Mouse (Mus musculus) spleen, embryonic (tissue): ENCODE data around the gene Inpp5a.

Experiments used
- CTCF ChIA-PET: fragments of 350-600 bp; sonication (Branson Sonifier 250); formaldehyde crosslinking; loops from one replicate; lab custom pipeline; 2022; lab: Charles Lee

The Inpp5a gene

GRCm38 (mm10) chr7:139576064-139576686, 187.3 kb downstream of the Inpp5a start:
- CTCF ChIA-PET, result no interaction called here

DNA sequence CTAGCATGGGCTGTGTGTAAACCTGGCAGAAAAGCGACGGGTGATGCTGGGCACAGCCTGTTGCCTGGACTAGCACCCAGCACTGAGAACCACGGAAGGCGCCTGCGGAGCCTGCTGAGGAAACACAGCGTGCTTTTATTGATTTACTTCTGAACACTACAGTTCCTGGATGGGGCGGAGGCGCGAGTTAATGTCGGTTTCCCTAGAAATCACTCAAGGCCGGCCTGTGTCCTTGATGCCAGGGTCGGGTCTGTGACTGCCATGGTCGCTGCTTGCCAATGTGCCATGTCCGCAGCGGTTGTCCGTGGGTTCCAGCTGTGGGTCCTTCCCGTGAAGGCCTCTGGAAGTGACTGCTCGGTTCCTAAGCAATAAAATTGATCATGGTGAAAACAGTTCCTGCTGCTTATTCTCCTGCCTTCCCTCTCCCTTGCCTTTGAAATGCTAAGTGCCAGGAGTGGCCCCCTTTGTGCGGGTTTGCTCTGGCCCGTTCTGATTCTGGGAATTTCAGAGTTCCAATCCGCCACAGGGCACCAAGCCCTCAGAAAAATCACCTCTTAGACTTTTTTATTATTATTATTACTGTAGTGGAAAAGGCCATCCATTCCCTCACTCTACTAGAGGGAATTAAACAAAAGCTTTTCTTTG, 190.5 kb downstream of the Inpp5a start:
- CTCF ChIA-PET, result interaction anchor here (0.6 kb wide), 1 partner anchor 9 kb away, joined by 3 read pairs; no protein-coding TSS in a partner anchor

DNA sequence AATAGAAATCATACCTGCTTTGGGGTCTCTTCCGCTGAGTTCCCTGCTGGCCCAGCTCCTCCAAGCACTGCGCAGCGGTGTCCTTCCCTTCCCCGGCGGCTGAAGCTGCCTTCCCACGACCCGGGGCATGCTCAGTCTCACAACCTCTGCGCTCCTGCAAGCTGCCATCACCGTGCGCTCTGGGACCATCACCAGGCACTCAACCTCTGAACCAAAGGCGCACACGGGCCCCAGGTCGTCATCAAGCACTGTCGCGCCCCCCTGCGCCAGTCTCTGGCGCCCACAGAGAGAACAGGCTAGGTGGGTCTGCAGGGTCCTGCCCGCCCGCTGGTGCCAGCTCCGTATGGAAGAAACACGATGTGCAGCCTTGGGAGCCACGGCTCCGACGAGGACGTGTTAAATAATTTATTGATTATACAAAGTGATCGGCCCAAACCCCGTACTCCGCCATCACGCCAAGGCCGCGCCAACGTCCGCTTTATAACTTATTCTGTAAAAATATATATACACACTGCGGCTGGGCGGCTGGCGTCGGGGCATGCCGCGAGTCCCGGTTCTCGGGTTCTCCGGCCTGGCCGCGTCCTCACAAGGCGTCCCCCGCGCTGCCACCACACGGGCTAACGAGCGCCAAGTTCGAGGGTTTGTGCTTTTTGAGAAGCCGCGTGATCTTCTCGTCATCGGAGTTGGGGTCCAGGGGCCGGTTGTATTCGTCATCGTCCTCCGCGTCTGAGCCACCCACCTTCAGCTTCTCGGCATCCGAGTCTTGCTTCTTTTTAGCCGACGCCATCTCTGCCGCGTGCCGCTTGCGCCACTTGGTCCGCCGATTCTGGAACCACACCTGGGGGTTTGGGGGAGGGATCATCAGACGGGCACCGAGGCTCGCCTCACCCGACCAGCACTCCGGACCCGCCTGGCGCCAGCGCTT, 192.2 kb downstream of the Inpp5a start:
- CTCF ChIA-PET, result no interaction called here

- CTCF ChIA-PET, result no interaction called here
These were observed 193.1 kb downstream of the Inpp5a start for GRCm38 (mm10) chr7:139581801-139582571.

DNA sequence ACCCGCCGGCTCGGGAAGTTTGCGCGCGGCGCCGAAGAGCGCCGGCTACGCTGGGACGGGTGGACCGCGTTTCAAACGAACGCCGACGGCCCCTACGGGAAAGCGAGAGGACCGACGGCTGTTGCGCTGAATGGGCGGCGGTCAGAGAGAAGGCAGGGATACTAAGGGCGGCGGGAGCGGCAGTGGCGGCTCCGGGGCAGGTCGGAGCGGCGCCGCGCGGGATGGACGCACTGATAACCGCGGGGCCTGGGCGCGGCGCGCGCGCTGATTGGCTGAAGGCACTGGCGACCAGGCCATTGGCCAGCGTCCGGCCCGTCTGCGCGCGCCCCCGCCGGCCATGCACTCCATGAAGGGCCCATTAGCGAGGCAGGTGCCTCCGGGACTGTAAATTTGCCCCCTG, 193.7 kb downstream of the Inpp5a start, which contains the start of gene Nkx6-2:
Gene Nkx6-2 (minus strand): TSS at position 203 of the 400 bp plus-strand sequence.
- CTCF ChIA-PET, result no interaction called here

DNA sequence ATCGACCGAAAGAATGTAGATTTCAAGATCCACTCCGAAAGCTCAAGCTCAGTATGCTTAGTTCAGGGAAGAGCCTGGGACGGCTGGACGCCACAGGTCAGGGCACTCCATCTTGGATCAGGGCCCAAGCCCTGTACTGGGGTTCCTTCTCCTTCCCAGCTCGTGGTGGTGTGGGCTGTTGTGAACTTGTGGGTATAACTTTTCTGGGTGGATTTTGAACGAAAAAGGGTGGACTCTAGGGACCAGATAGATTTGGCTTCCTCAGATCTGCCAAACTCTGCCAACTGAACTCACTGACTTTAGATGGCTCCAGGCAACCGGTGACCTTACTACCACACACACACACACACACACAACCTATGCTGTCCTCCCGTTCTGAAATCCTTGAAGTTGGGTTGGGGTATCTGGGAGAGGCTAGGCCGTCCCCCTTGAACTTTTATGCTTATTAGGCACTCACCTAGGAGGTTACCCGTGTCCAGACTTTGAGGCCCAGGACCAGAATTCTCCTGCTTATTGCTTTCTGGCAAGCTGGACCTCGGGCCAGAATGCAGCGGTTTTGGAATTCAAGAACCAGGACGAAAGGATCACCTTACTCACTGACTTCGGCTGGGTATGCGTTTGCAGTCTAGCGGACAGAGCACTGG, 194.3 kb downstream of the Inpp5a start:
- CTCF ChIA-PET, result no interaction called here

DNA sequence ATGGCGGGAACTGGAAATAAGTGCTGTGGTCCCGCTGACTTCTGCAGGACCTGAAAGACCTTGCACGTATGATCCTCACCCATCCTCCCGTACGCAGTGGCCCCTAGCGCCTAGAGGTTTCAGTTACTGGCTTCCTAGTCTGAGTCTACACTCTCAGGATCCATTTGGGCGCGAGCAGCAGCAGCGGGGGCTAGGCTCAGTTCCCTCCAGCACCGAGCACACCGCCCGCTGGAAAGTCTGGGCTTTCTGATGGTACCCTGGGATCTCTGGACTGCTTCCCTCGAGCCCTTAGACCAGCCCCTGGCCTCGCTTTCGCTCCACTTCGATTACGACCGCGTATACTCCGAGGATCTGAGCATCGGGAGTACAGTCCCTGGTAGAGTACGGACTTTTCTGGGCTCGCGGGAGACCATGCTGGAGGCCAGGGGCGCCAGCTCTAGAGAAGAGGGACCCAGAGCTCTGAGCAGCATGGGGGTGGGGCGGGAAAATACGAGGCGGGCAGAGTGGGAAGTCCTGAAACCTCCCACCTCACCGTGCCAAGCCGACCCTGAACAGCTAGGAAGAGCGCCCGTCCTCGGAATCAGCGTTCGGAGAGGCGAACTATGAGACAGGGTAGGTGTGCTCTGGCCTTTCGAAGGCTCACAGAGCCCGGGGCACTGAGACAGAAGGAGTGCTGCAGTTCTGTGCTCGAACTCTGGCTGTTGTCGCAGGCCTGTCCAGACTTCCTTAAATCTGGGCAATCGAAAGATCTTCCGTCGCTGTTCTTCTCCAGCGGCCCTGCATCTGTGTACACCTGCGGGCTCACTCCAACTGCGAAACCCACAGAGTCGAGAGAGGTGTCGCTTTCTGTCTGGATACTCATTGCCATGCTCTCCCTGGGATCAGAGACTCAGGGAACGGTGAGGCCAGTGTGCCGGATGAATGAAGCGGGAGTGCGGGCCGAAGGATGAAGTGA, 195.6 kb downstream of the Inpp5a start:
- CTCF ChIA-PET, result no interaction called here

DNA sequence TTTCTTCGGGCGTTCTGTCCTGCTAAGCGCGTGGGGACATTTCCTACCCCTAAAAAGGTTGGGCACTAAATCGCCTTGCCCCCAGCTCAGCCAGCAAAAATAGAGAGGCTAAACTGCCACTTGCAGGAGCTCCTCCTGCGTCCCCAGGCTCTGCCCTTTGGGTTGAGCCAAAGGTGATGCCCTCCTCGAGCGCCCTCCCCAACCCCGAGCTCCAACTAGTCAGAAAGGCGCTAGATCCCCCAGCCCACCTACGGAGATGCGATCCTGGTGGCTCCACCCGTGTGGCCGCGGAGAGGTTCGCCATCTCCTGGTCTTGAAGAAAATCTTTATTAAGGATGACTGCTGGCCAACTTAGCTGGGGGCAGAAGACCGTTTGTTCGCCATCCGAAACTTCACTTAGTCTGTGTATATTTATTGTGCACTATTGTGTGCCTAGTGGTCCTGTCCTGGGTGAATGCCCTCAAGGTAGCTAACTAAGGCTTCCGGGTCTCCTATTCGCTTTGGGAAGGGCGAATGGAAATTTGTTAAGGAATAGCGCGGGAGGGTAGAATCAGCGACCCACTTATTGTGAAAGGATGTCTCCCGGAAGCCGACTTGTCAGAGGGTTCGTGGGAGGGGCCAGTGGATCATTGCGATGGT, 196.4 kb downstream of the Inpp5a start:
- CTCF ChIA-PET, result no interaction called here

- CTCF ChIA-PET, result interaction anchor here (0.6 kb wide), 1 partner anchor 9 kb away, joined by 3 read pairs; no protein-coding TSS in a partner anchor
These were observed 199.0 kb downstream of the Inpp5a start for GRCm38 (mm10) chr7:139587919-139588318.

- CTCF ChIA-PET, result interaction anchor here (0.5 to 0.7 kb wide), 2 partner anchors 407 to 574 kb away, joined by 3 read pairs; no protein-coding TSS in a partner anchor
These were observed 201.4 kb downstream of the Inpp5a start for GRCm38 (mm10) chr7:139590302-139590701.

DNA sequence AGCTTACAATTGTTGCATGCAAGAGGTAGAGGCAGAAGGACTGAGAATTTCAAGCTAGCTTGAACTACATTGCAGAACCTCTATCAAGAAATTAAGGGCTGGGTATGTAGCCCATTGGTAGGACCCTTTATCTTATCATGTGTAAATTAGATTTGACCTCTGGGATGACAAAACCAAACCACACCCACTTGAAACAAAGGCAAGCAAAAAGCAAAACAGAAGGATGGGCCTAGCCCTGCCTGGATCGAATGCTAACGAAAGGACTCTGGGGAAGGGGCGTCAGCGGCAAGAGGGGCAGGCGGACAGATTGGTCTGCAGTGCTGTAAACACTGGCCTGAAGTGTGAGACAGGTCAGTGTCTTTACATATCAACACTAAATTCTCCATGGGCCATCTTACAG, 202.4 kb downstream of the Inpp5a start:
- CTCF ChIA-PET, result no interaction called here

- CTCF ChIA-PET, result no interaction called here
These were observed 206.4 kb downstream of the Inpp5a start for GRCm38 (mm10) chr7:139595311-139595710.

GRCm38 (mm10) chr7:139595862-139596261, 207.0 kb downstream of the Inpp5a start:
- CTCF ChIA-PET, result no interaction called here

DNA sequence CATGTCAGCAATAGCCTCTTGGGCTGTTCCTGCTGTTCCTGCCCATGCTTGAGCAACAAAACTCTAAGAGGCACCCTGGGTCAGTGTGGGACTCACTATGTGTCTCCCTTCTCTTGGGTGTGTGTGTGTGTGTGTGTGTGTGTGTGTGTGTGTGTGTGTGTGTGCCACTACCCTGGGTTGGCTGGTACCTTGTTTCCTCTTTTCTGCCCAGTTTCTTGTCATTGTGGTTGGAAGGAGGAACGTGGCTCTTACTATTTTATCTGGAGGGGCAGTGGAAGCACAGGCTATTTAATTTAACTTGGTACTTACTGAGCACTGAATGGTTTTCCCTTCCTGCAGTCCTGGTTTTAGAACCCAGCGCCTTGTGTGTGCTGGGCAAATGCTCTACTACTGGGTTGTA, 221.4 kb downstream of the Inpp5a start:
- CTCF ChIA-PET, result no interaction called here

DNA sequence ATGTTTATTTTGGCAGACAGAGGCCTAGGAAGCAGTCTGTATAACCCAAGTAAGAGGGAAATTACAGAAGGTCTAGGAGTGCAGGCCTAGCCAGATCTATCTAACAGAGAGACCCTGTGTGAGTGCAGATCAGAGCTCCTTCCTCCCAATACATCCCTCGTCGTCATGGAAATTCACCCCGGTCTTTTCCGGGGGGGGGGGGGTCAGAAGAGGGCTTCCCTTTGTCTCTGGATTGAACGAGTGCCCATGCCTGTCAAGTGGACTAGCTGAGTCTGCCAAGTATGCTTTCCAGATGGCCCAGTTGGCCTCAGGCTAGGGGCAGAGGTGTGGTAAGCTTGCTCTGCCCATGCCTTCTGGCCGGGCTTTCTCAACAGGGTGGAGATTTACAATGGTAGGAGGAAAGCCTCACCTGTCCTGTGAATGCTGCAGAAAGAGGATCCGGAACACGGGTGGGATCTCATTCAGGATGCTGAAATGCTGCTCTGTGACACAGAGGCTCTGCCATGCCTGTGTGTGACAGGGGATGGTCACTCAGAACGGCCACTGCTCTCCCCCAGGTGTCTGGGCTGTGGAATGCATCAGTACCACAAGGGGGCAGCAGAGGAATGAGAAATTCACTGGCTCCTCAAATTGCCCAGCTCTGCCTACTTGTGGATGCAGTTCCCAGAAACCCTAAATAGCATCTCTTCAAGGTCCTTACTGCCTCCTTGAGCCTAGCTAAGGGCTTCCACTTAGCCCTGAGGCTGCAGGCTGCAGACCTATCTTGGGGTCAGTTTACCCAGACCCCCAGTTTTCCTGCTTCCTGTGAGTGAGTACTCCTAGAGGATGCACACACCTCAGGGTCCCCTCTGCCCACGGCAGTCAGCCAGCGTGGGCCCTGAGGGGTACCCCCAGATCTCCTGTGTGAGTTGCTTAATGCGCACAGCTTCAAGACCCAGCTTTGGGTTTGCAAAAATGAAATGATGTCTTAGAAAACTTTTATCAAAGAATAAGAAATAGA, 227.2 kb downstream of the Inpp5a start:
- CTCF ChIA-PET, result interaction anchor here (0.6 kb wide), 1 partner anchor 314 kb away, joined by 3 read pairs; no protein-coding TSS in a partner anchor

- CTCF ChIA-PET, result no interaction called here
These were observed 233.7 kb downstream of the Inpp5a start for GRCm38 (mm10) chr7:139622568-139622967.

DNA sequence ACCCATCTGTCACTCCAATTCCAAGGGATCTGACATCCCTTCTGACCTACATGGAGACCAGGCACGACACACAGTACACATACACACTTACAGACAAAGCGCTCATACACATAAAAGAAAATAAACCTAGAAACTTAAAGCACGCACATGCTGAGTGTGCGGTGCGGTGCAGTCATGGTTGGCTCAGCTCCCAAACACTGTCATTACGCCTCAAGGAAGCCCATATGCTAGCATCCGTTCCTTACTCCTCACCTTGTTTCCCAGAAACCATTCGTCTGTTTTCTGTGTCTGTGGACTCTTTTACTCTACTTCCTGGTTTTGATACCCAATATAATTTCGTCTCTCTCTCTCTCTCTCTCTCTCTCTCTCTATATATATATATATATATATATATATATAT, 236.2 kb downstream of the Inpp5a start:
- CTCF ChIA-PET, result no interaction called here
